Mouse (Mus musculus) limb, embryonic 14.5 days (tissue): Measurements from ENCODE around the gene Ell. TPM values are rescaled to one million over a fixed set of nuclear protein-coding genes. Genes with fewer than 3 reads are reported as not detected.

Source experiments
- ATAC-seq: fragments of 200-750 bp; cut with Nextera tagmentation; 2 replicates; pipeline ENCODE4 v1.8.0; 2017; ENCODE audit warnings: low read depth, moderate number of reproducible peaks, moderate TSS enrichment; ENCODE audit not compliant: low FRiP score
- DNase-seq: peaks from one replicate; pipeline ENCODE4 v3.0.0-alpha.2; 2015; ENCODE audit warnings: low spot score
- H3K27ac ChIP-seq: fragments of 300-500 bp; sonication (generic); replicated peaks from 2 replicates; pipeline ENCODE4 v1.5.1; 2014; ENCODE audit warnings: low read depth, mild to moderate bottlenecking, low read length, moderate library complexity, mixed read lengths
- H3K27me3 ChIP-seq: fragments of 300-500 bp; sonication (generic); 2 replicates; pipeline ENCODE4 v1.6.1; 2014; ENCODE audit warnings: low read length, mixed read lengths; ENCODE audit not compliant: control insufficient read depth, insufficient read depth
- H3K36me3 ChIP-seq: fragments of 300-500 bp; sonication (generic); 2 replicates; pipeline ENCODE4 v1.6.1; 2014; ENCODE audit warnings: mild to moderate bottlenecking, low read length, moderate library complexity, mixed read lengths; ENCODE audit not compliant: control insufficient read depth, insufficient read depth
- H3K4me1 ChIP-seq: fragments of 300-500 bp; sonication (generic); 2 replicates; pipeline ENCODE4 v1.6.1; 2014; ENCODE audit warnings: antibody characterized with exemption, low read length, mixed read lengths; ENCODE audit not compliant: control insufficient read depth, insufficient read depth
- H3K4me2 ChIP-seq: fragments of 300-500 bp; sonication (generic); replicated peaks from 2 replicates; pipeline ENCODE4 v1.6.1; 2014; ENCODE audit warnings: low read depth, mild to moderate bottlenecking, low read length, moderate library complexity; ENCODE audit not compliant: severe bottlenecking
- H3K4me3 ChIP-seq: fragments of 300-500 bp; sonication (generic); replicated peaks from 2 replicates; pipeline ENCODE4 v1.5.1; 2014; ENCODE audit warnings: low read length
- H3K9ac ChIP-seq: fragments of 300-500 bp; sonication (generic); 2 replicates; pipeline ENCODE4 v1.6.1; 2014; ENCODE audit warnings: mild to moderate bottlenecking, low read depth, low read length, moderate library complexity; ENCODE audit not compliant: severe bottlenecking
- H3K9me3 ChIP-seq: fragments of 300-500 bp; sonication (generic); 2 replicates; pipeline ENCODE4 v1.6.1; 2016; ENCODE audit warnings: low read length; ENCODE audit not compliant: control insufficient read depth
- POLR2A ChIP-seq: fragments of 200-500 bp; IDR thresholded peaks from 2 replicates; pipeline ENCODE4 v1.8.0; 2012; ENCODE audit warnings: inconsistent platforms, mild to moderate bottlenecking, moderate library complexity, borderline replicate concordance; ENCODE audit not compliant: insufficient read depth, insufficient read length; ENCODE audit errors: extremely low read depth
- WGBS: fragments of 180-500 bp; shearing (Covaris S2); extraction: QIAGEN DNeasy Blood & Tissue Kit; methylation state at CpG from one replicate; pipeline ENCODE4 v1.1.7; 2014; 5-methylcytosine and 5-hydroxymethylcytosine counted together
- polyA plus RNA-seq, 2 experiments: library from polyadenylated mRNA; depleted of rRNA in 1 of 2; stranded (reverse) in 1 of 2; unstranded in 1 of 2; fragments of >200 nt; fragmentation: Nextera tagmentation in 1 of 2; extraction: Ambion mirVana in 1 of 2; gene quantifications; 2 replicates each; pipeline versions ENCODE4 v1.2.1 to v1.2.3; 2012 to 2014

The Ell gene
- polyA plus RNA-seq, 2 experiments: 20.2 to 30.3 TPM

- Histone ChIP-seq H3K4me1 (peaks cover 34% of the 10 kb centered on the region), H3K27me3 (no peaks in the 10 kb centered on the region), H3K9me3 (no peaks in the 10 kb centered on the region), H3K36me3 (peaks cover 23% of the 10 kb centered on the region), H3K9ac (0 out of 2 replicates have a peak overlapping the region, but pooled peaks have one; percentile 21), H3K27ac (0 out of 2 replicates have a peak overlapping the region, but pooled peaks have one; percentile 2), H3K4me3 (peak overlapping the region; percentile 20), H3K4me2 (peak overlapping the region; percentile 43)
- 34% methylated on average over 8 of the region's 10 CpGs for WGBS
- no peak for ATAC-seq
- DNase-seq: no peak
- TF ChIP-seq POLR2A: no peak
Observed at GRCm38 (mm10) chr8:70600473-70601270, 61.4 kb downstream of the Ell start.

- H3K36me3 ChIP-seq: peaks cover 18% of the 10 kb centered on the region
- no peaks in the 10 kb centered on the region for H3K27me3 ChIP-seq
- peak; percentile 76 for DNase-seq
- peak; percentile 21; the same call in 1 of the 2 replicates for ATAC-seq
- no peak for TF ChIP-seq POLR2A
- H3K9ac ChIP-seq: peak overlapping the region; percentile 21; the same call in 1 of the 2 replicates
- WGBS: 1% methylated on average over 23 of the region's 26 CpGs
- H3K27ac ChIP-seq: 0 out of 2 replicates have a peak overlapping the region, but pooled peaks have one; percentile 2
- peak overlapping the region; percentile 20 for H3K4me3 ChIP-seq
- no peaks in the 10 kb centered on the region for H3K9me3 ChIP-seq
- H3K4me1 ChIP-seq: peaks cover 37% of the 10 kb centered on the region
- peak overlapping the region; percentile 43 for H3K4me2 ChIP-seq
Observed at GRCm38 (mm10) chr8:70601271-70601649, 62.0 kb downstream of the Ell start.

GRCm38 (mm10) chr8:70602139-70602811 lies 63.0 kb downstream of the Ell start:
- H3K27me3 ChIP-seq: no peaks in the 10 kb centered on the region
- 96% methylated on average over 13 of the region's 13 CpGs for WGBS
- H3K27ac ChIP-seq: no peak overlapping the region
- DNase-seq: no peak
- no peak overlapping the region for H3K4me3 ChIP-seq
- peaks cover 41% of the 10 kb centered on the region for H3K4me1 ChIP-seq
- H3K9ac ChIP-seq: no peak overlapping the region
- no peaks in the 10 kb centered on the region for H3K9me3 ChIP-seq
- TF ChIP-seq POLR2A: no peak
- no peak for ATAC-seq
- H3K4me2 ChIP-seq: no peak overlapping the region
- H3K36me3 ChIP-seq: peaks cover 11% of the 10 kb centered on the region

- no peak for TF ChIP-seq POLR2A
- Histone ChIP-seq H3K4me3 (no peak overlapping the region), H3K9me3 (no peaks in the 10 kb centered on the region), H3K9ac (no peak overlapping the region), H3K4me2 (no peak overlapping the region), H3K4me1 (peaks cover 35% of the 10 kb centered on the region), H3K27me3 (no peaks in the 10 kb centered on the region), H3K36me3 (peaks cover 7% of the 10 kb centered on the region), H3K27ac (no peak overlapping the region)
- DNase-seq (no peak), ATAC-seq (no peak)
- WGBS: 89% methylated on average over 7 of the region's 7 CpGs
Observed at GRCm38 (mm10) chr8:70604558-70604957, 65.3 kb downstream of the Ell start.
